Mouse (Mus musculus) right cerebral cortex, postnatal 4 days (tissue): Measurements from ENCODE around the gene Agrn.
"Not testable (repeated sequence)": the region's sequence is repeated elsewhere in the genome, so short reads cannot be mapped to it uniquely, and the experiment has no call there.

Experiments used
- DNase-seq: peaks from one replicate; pipeline ENCODE4 v3.0.0-alpha.2; 2022

Gene Agrn

GRCm38 (mm10) chr4:156200623-156201475 lies 3.6 kb upstream of the Agrn start, which contains the start of gene Isg15:
Gene Isg15 (minus strand): TSS chr4:156200818.
- DNase-seq = no peak

DNA sequence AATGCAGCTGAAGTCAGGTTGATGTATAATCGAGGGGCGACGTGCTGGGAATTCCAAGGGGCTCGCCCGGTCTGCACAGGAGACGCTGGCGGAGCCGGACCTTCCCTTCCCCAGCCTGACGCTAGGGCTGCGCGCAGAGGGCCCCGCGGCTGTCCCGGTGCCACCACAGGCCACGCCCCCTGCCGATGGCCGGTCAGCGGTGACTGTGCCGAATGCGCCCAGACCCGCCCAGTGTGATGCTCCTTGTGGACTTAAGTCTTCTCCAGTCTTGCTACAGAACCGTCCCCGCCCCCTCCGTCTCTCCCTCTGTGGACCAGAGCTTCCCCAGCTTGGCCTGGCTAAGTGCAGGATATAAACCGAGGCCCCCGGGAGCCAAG lies 529 bp upstream of the Agrn start:
- peak; percentile 79 for DNase-seq

- DNase-seq = peak; percentile 77
Observed at GRCm38 (mm10) chr4:156195927-156196870, 1.1 kb downstream of the Agrn start.

DNA sequence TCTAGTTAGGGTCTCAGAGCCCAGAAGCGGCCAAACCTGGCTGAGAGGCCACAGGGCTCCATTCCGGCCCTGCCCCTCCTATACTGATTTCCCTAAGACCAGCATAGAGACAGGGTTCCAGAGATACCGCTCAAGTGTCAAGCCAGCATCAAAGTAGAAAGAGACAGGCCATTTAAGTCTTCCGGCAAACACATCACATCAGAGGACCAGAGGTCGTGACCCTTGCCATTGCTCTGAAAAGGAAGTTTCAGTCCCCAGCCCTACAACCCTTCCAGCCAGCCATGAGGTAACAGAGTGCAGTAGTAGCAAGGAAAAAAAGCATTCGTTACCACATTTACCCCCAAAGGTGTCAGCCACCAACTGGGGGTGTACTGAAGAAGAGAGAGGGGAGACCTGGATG lies 2.9 kb downstream of the Agrn start:
- no peak for DNase-seq

- no peak for DNase-seq
Observed at GRCm38 (mm10) chr4:156193906-156194305, 3.4 kb downstream of the Agrn start.

DNA sequence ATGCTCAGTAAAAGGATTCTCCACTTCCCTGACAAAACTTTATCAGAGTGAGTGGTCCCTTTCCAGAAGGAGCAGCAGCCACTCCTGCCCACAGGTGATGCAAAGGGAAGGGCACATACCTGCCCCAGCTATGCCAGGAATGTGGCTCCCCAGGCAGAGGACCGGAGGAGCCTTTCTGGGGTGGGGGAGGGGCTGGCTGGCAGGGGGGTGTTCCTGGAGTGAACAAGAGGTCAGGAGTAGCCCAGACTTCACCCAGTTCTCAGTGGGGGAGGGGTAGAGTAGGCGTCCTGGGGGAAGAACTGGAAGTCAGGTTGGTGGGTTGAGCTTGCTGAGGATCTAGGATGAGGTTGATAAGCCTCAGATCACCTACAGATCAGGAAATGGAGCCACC lies 4.1 kb downstream of the Agrn start:
- no peak for DNase-seq

GRCm38 (mm10) chr4:156192421-156193199 lies 4.7 kb downstream of the Agrn start:
- peak; percentile 61 for DNase-seq

DNA sequence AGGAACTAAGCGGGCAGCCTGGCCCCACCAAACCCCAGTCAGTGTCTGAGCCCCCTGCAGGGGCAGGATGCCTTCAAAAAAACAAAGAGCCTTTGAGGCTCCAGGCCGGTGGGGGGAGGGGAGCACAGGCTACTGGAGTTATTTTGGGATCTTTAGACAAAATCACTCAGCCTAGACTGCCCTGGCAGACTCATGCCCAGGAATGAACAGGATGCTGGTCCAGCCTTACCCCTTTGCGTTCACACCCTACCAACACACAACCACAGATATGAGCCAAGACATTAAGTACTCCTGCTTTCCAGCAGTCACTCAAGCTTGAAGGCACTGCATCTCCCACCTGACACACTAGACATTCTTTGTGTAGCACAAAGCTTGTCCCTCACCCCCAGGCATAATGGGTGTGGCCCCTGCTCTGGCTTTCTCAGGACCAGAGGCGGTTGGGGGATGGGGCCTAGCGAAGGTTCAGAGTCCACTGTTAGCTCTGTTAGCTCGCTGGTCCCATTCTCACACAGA lies 8.4 kb downstream of the Agrn start:
- DNase-seq = peak; percentile 67

GRCm38 (mm10) chr4:156188162-156188810 lies 9.0 kb downstream of the Agrn start:
- no peak for DNase-seq

- DNase-seq = peak; percentile 67
Observed at GRCm38 (mm10) chr4:156185950-156186850, 11.1 kb downstream of the Agrn start.

DNA sequence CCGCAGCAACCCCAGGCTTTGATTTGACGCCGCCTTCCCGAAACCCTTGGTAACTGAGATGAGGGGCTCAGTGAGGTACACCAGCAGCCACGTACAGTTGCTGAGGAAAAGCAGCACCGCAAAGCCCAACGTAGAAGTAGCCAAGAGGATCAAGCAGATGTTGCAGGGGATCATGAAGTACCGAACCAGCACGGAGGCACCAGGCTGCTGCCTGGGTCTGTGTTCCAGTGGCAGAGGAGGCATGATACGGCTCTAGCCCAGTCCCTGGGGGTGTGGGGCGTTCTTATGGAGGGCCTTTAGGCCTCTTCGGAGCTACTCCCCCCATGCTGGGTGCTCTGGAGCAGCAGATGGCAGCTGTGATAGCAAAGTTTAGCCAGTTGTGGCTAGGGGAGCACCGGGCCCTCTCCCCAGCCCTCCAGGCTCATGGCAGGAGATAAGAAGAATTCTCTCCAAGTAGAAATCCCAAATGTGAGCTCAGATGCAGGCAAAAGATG lies 11.8 kb downstream of the Agrn start:
- peak; percentile 40 for DNase-seq

DNA sequence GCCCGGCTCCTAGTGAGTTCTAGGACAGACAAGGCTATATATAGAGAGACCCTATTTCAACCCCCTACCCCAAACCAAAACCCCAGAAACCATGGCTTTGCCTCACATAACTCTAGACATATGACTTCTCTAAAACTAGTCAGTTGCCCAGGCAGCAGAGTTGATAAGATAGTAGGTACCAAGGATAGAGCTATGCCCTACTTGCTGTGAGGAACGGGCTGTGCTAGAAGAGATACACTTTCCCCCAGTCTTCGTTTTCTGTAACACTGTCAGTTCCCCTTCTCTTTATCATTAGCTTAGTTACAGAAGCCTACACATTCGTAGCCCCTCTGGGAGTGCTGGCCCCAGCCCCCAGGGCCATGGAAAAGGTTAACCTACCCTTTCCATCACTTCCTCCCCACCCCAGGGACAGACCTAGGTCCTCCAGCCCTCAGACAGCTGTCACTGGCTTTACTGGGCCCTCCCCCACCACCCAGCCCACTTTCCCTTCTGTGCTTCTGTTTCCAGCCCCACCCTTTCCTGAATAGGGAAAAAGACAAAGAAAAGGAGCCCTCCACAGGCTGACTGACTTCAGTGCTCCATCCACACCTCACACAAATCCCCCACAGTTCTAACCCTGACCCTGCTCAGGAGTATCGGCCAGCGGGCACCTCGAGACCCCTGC lies 12.9 kb downstream of the Agrn start:
- no peak for DNase-seq

DNA sequence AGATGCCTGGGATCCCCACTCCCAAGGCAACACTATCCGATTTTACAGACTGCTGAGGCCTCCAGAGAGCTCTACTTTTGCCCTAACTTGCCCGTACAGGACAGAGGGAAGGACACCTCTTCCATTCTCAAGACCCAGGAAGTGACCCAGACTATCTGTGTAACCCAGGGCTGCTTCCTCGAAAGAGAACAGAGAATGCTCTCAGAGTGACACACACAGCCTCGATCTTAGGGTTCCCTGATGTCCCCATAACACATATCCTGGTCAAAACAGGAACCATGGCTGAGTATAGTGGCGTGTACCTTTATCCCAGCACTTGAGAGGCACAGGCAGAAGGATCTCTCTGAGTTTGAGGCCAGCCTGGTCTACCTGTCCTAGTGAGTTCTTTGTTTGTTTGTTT lies 13.5 kb downstream of the Agrn start:
- DNase-seq = no peak

DNA sequence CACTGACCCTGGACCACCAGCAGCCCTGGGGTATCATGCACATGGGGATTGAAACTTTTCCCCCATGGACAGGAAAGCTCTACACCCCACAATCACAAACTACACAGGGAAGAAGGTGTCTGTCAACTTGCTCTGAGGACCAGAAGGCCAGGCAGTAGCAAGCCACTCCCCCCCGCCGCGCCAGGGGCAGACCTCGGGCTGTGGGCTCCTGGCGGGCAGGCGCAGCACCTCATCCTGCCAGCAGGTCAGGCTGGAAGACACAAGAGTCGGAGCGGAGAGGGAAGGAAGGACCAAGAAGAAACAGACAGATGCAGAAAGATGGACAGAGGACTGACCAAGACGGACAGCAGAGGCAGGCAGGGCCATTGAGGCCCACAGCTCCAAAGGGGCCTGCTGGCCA lies 19.7 kb downstream of the Agrn start:
- DNase-seq = no peak

DNA sequence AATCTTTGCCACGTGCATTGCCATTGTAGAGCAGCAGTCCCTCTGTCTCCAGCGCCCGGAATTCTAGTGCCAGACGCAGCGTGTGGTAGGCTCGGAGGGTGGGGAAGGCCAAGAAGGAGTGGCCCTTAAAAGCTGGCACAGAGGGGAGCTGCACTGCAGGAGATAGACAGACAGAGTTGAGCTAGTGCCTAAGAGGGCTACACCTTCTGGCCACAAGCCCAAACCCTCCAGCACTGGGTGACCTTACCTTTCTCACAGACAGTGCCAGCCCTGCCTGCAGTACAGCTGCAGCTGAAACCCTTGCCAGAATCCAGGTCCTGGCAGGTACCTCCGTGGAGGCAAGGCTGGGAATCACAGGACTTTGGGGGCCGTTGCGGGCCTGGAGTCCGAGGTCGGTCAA lies 25.5 kb downstream of the Agrn start:
- DNase-seq = peak; percentile 3

GRCm38 (mm10) chr4:156169129-156169528 lies 28.2 kb downstream of the Agrn start:
- peak; percentile 2 for DNase-seq

DNA sequence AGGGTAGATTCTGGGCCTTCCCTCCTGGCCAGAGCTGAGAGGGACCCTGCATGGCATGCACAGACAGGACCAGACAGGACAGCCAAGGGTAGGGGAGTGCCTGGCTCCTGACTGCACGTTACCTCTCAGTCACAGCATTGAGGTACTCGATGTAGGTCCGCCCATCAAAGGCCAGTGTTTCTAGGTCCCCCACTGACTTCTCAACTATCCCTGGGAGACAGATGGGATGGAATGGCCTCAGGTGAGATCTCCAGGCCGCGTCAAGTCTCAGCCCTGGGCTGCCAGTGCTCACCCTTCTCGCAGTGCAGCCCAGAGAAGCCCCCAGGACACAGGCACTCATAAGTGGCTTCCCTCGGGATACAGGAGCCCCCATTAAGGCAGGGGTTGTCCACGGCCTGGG lies 28.7 kb downstream of the Agrn start:
- peak; percentile 1 for DNase-seq

GRCm38 (mm10) chr4:156166477-156166876 lies 30.8 kb downstream of the Agrn start:
- peak; percentile 3 for DNase-seq

DNA sequence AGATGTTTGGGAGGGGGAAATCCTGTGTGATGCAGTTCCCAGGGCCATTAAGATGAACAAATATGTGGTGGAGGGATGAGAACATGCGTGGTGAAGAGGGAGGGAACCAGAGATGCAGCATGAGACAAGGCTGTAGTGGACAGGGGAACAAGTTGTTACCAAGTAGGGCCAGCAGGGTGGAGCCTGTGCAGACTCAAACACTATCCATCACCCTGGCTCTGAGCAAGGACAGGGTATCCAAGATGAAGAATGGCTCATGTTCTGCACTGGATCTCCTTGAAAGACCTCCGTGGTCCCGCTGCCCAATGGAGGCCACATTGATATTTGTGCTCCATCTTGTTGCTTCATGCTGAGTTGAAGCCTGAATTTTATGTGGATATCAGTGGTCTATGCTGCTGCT lies 42.5 kb downstream of the Agrn start:
- no peak for DNase-seq

DNA sequence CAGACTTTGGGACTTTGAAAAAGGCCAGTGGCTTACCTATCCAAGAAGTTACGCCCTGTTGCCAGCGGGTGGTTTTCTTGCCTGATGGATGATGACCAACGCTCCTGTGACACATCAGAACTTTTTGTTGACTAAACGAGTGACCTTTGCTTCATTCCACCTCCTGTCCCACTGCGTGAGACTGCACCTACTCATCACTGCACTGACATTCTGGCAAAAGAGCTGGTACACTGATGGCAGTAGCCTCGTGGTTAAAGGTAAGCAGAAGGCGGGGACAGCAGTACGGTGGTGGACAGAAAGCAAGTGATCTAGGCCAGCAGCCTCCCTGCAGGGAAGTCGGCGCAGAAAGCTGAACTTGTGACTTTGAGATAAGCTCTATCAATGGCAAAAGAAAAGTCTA lies 46.4 kb downstream of the Agrn start:
- not testable (repeated sequence) for DNase-seq
